Mouse (Mus musculus): Measurements from ENCODE around the gene Cilp. TPM values are rescaled to one million over a fixed set of nuclear protein-coding genes. Genes with fewer than 3 reads are reported as not detected.

Gene Cilp
- polyA plus RNA-seq, 1 experiment: 6.1 TPM

GRCm38 (mm10) chr9:65289988-65290387, 25.0 kb downstream of the Cilp start:
- Histone ChIP-seq H3K4me3 (replicated peaks; ENCODE audit: extremely low read depth, low read depth, low read length) (no peak overlapping the region), H3K4me1 (ENCODE audit: control insufficient read depth, insufficient read depth, low read length) (peaks cover 3% of the 10 kb centered on the region)
- no peak for DNase-seq
- TF ChIP-seq CTCF (IDR thresholded peaks at IDR 0.05; ENCODE audit: insufficient read depth, low read length) (no peak), POLR2A (IDR thresholded peaks at IDR 0.05; ENCODE audit: borderline replicate concordance, extremely low read depth, low read depth, low read length) (no peak)
- WGBS: 91% methylated on average over 4 of the region's 4 CpGs

- WGBS: 73% methylated on average over 3 of the region's 3 CpGs
- H3K4me1 ChIP-seq (ENCODE audit: control insufficient read depth, insufficient read depth, low read length): peaks cover 9% of the 10 kb centered on the region
- H3K4me3 ChIP-seq (replicated peaks; ENCODE audit: extremely low read depth, low read depth, low read length): no peak overlapping the region
- no peak for TF ChIP-seq CTCF (IDR thresholded peaks at IDR 0.05; ENCODE audit: insufficient read depth, low read length)
- no peak for TF ChIP-seq POLR2A (IDR thresholded peaks at IDR 0.05; ENCODE audit: borderline replicate concordance, extremely low read depth, low read depth, low read length)
- no peak for DNase-seq
Measured at GRCm38 (mm10) chr9:65292421-65292820, 27.4 kb downstream of the Cilp start.

GRCm38 (mm10) chr9:65293119-65293518, 28.1 kb downstream of the Cilp start:
- peaks cover 9% of the 10 kb centered on the region for H3K4me1 ChIP-seq (ENCODE audit: control insufficient read depth, insufficient read depth, low read length)
- H3K4me3 ChIP-seq (replicated peaks; ENCODE audit: extremely low read depth, low read depth, low read length): peak overlapping the region; percentile 36
- 6% methylated on average over 5 of the region's 5 CpGs for WGBS
- no peak for DNase-seq
- TF ChIP-seq POLR2A (IDR thresholded peaks at IDR 0.05; ENCODE audit: borderline replicate concordance, extremely low read depth, low read depth, low read length) (no peak), CTCF (IDR thresholded peaks at IDR 0.05; ENCODE audit: insufficient read depth, low read length) (no peak)

- no peak for DNase-seq
- under 1% methylated on average over 9 of the region's 9 CpGs for WGBS
- no peak for TF ChIP-seq CTCF (IDR thresholded peaks at IDR 0.05; ENCODE audit: insufficient read depth, low read length)
- no peak for TF ChIP-seq POLR2A (IDR thresholded peaks at IDR 0.05; ENCODE audit: borderline replicate concordance, extremely low read depth, low read depth, low read length)
Measured at GRCm38 (mm10) chr9:65293580-65293972, 28.6 kb downstream of the Cilp start.

GRCm38 (mm10) chr9:65293973-65294715, 29.2 kb downstream of the Cilp start, which contains the start of gene Clpx:
TSS of gene Clpx (plus strand) at chr9:65294260.
- DNase-seq: peak; percentile 95
- no peak for TF ChIP-seq CTCF (IDR thresholded peaks at IDR 0.05; ENCODE audit: insufficient read depth, low read length)
- peak; percentile 92 for TF ChIP-seq POLR2A (IDR thresholded peaks at IDR 0.05; ENCODE audit: borderline replicate concordance, extremely low read depth, low read depth, low read length)
- WGBS: under 1% methylated on average over 71 of the region's 71 CpGs
- Histone ChIP-seq H3K4me1 (ENCODE audit: control insufficient read depth, insufficient read depth, low read length) (peaks cover 12% of the 10 kb centered on the region), H3K4me3 (replicated peaks; ENCODE audit: extremely low read depth, low read depth, low read length) (peak within 1 kb of the TSS; percentile 94)

More at GRCm38 (mm10) chr9:65293580-65293972, 28.6 kb downstream of the Cilp start:
- peaks cover 9% of the 10 kb centered on the region for H3K4me1 ChIP-seq (ENCODE audit: control insufficient read depth, insufficient read depth, low read length)
- peak overlapping the region; percentile 88 for H3K4me3 ChIP-seq (replicated peaks; ENCODE audit: extremely low read depth, low read depth, low read length)

- Histone ChIP-seq H3K4me1 (ENCODE audit: control insufficient read depth, insufficient read depth, low read length) (peaks cover 12% of the 10 kb centered on the region), H3K4me3 (replicated peaks; ENCODE audit: extremely low read depth, low read depth, low read length) (peak overlapping the region; percentile 94)
- WGBS: 1% methylated on average over 28 of the region's 28 CpGs
- TF ChIP-seq CTCF (IDR thresholded peaks at IDR 0.05; ENCODE audit: insufficient read depth, low read length) (no peak), POLR2A (IDR thresholded peaks at IDR 0.05; ENCODE audit: borderline replicate concordance, extremely low read depth, low read depth, low read length) (no peak)
- peak; percentile 10 for DNase-seq
Measured at GRCm38 (mm10) chr9:65294716-65295378, 29.9 kb downstream of the Cilp start.

GRCm38 (mm10) chr9:65297056-65297455, 32.1 kb downstream of the Cilp start:
- TF ChIP-seq CTCF (IDR thresholded peaks at IDR 0.05; ENCODE audit: insufficient read depth, low read length) (no peak), POLR2A (IDR thresholded peaks at IDR 0.05; ENCODE audit: borderline replicate concordance, extremely low read depth, low read depth, low read length) (no peak)
- H3K4me1 ChIP-seq (ENCODE audit: control insufficient read depth, insufficient read depth, low read length): peaks cover 12% of the 10 kb centered on the region
- no peak for DNase-seq
- 87% methylated on average over 2 of the region's 2 CpGs for WGBS
- H3K4me3 ChIP-seq (replicated peaks; ENCODE audit: extremely low read depth, low read depth, low read length): no peak overlapping the region

GRCm38 (mm10) chr9:65298761-65299160, 33.8 kb downstream of the Cilp start:
- 72% methylated on average over 3 of the region's 3 CpGs for WGBS
- peaks cover 9% of the 10 kb centered on the region for H3K4me1 ChIP-seq (ENCODE audit: control insufficient read depth, insufficient read depth, low read length)
- TF ChIP-seq POLR2A (IDR thresholded peaks at IDR 0.05; ENCODE audit: borderline replicate concordance, extremely low read depth, low read depth, low read length) (no peak), CTCF (IDR thresholded peaks at IDR 0.05; ENCODE audit: insufficient read depth, low read length) (no peak)
- no peak for DNase-seq
- no peak overlapping the region for H3K4me3 ChIP-seq (replicated peaks; ENCODE audit: extremely low read depth, low read depth, low read length)

GRCm38 (mm10) chr9:65299650-65300049, 34.7 kb downstream of the Cilp start:
- Histone ChIP-seq H3K4me1 (ENCODE audit: control insufficient read depth, insufficient read depth, low read length) (peaks cover 12% of the 10 kb centered on the region), H3K4me3 (replicated peaks; ENCODE audit: extremely low read depth, low read depth, low read length) (no peak overlapping the region)
- TF ChIP-seq CTCF (IDR thresholded peaks at IDR 0.05; ENCODE audit: insufficient read depth, low read length) (no peak), POLR2A (IDR thresholded peaks at IDR 0.05; ENCODE audit: borderline replicate concordance, extremely low read depth, low read depth, low read length) (no peak)
- 97% methylated on average over 7 of the region's 7 CpGs for WGBS
- DNase-seq: no peak

Measured in lung, adult 2 months (tissue).